Mouse (Mus musculus) kidney, postnatal 0 days (tissue): ENCODE results near the gene Cntn2. TPM values are rescaled to one million over a fixed set of nuclear protein-coding genes. Genes with fewer than 3 reads are reported as not detected.

Experiments
- ATAC-seq: fragments of 200-750 bp; cut with Nextera tagmentation; replicated peaks from 2 replicates; pipeline ENCODE4 v1.8.0; 2017; ENCODE audit warnings: low read depth, moderate number of reproducible peaks, moderate TSS enrichment, moderate library complexity; ENCODE audit not compliant: low FRiP score
- DNase-seq: peaks from one replicate; pipeline ENCODE4 v3.0.0-alpha.2; 2016; ENCODE audit warnings: low spot score
- H3K27ac ChIP-seq: fragments of 300-500 bp; sonication (generic); 2 replicates; pipeline ENCODE4 v1.5.1; 2014; ENCODE audit warnings: mild to moderate bottlenecking
- H3K27me3 ChIP-seq: fragments of 300-500 bp; sonication (generic); 2 replicates; pipeline ENCODE4 v1.6.1; 2014; ENCODE audit warnings: low read length, mixed read lengths; ENCODE audit not compliant: insufficient read depth
- H3K36me3 ChIP-seq: fragments of 300-500 bp; sonication (generic); 2 replicates; pipeline ENCODE4 v1.6.1; 2014; ENCODE audit warnings: low read length, mixed read lengths; ENCODE audit not compliant: insufficient read depth
- H3K4me1 ChIP-seq: fragments of 300-500 bp; sonication (generic); replicated peaks from 2 replicates; pipeline ENCODE4 v1.6.1; 2014; ENCODE audit warnings: antibody characterized with exemption, low read length, mixed read lengths; ENCODE audit not compliant: insufficient read depth
- H3K4me2 ChIP-seq: fragments of 300-500 bp; sonication (generic); 2 replicates; pipeline ENCODE4 v1.6.1; 2014; ENCODE audit warnings: mild to moderate bottlenecking, low read length, moderate library complexity, mixed read lengths
- H3K4me3 ChIP-seq: fragments of 300-500 bp; sonication (generic); replicated peaks from 2 replicates; pipeline ENCODE4 v1.5.1; 2014; ENCODE audit warnings: low read depth, low read length
- H3K9ac ChIP-seq: fragments of 300-500 bp; sonication (generic); 2 replicates; pipeline ENCODE4 v1.6.1; 2014; ENCODE audit warnings: low read depth, low read length
- H3K9me3 ChIP-seq: fragments of 300-500 bp; sonication (generic); replicated peaks from 2 replicates; pipeline ENCODE4 v1.6.1; 2016; ENCODE audit warnings: low read length, inconsistent platforms, mixed read lengths
- CTCF ChIP-seq: IDR thresholded peaks from 2 replicates; pipeline ENCODE4 v1.5.1; 2016; ENCODE audit warnings: antibody characterized with exemption, low read depth, mild to moderate bottlenecking, moderate library complexity
- WGBS: fragments of 180-500 bp; shearing (Covaris S2); extraction: QIAGEN DNeasy Blood & Tissue Kit; methylation state at CpG from one replicate; pipeline ENCODE4 v1.1.7; 2014; 5-methylcytosine and 5-hydroxymethylcytosine counted together
- polyA plus RNA-seq: library from polyadenylated mRNA; unstranded; fragments of >200 nt; fragmentation: Nextera tagmentation; extraction: Ambion mirVana; gene quantifications from 2 replicates; pipeline ENCODE4 v1.2.1, GENCODE M21; 2015

Gene Cntn2
- polyA plus RNA-seq, 1 experiment from 2014 or later, result 0.13 TPM

- no peaks in the 10 kb centered on the region for H3K27me3 ChIP-seq
- peaks cover 3% of the 10 kb centered on the region; the same call in 1 of the 2 replicates for H3K4me1 ChIP-seq
- no peak for TF ChIP-seq CTCF
- H3K27ac ChIP-seq, result no peak overlapping the region
- no peak overlapping the region for H3K4me2 ChIP-seq
- WGBS, result 67% methylated on average over 14 of the region's 14 CpGs
- no peaks in the 10 kb centered on the region for H3K36me3 ChIP-seq
- 0 out of 2 replicates have a peak, but pooled peaks have one; percentile 4 for ATAC-seq
- no peak for DNase-seq
- no peaks in the 10 kb centered on the region for H3K9me3 ChIP-seq
- no peak overlapping the region for H3K9ac ChIP-seq
- no peak overlapping the region for H3K4me3 ChIP-seq
Measured at GRCm38 (mm10) chr1:132581845-132582839, 39.1 kb upstream of the Cntn2 start.

GRCm38 (mm10) chr1:132580063-132580462 lies 37.0 kb upstream of the Cntn2 start:
- Histone ChIP-seq H3K4me3 (no peak overlapping the region), H3K9me3 (no peaks in the 10 kb centered on the region), H3K36me3 (no peaks in the 10 kb centered on the region), H3K27me3 (no peaks in the 10 kb centered on the region), H3K4me2 (no peak overlapping the region), H3K27ac (no peak overlapping the region), H3K9ac (no peak overlapping the region), H3K4me1 (no peaks in the 10 kb centered on the region)
- TF ChIP-seq CTCF, result no peak
- DNase-seq (no peak), ATAC-seq (no peak)
- WGBS, result 90% methylated on average over 7 of the region's 7 CpGs

GRCm38 (mm10) chr1:132576845-132577244 lies 33.8 kb upstream of the Cntn2 start:
- Histone ChIP-seq H3K27me3 (no peaks in the 10 kb centered on the region), H3K4me2 (no peak overlapping the region), H3K36me3 (no peaks in the 10 kb centered on the region), H3K4me1 (no peaks in the 10 kb centered on the region), H3K27ac (no peak overlapping the region), H3K9ac (no peak overlapping the region), H3K9me3 (no peaks in the 10 kb centered on the region), H3K4me3 (no peak overlapping the region)
- TF ChIP-seq CTCF, result no peak
- WGBS, result 95% methylated on average over 8 of the region's 8 CpGs
- DNase-seq (no peak), ATAC-seq (no peak)

- Histone ChIP-seq H3K4me2 (no peak overlapping the region), H3K4me1 (no peaks in the 10 kb centered on the region), H3K27ac (no peak overlapping the region), H3K27me3 (no peaks in the 10 kb centered on the region), H3K36me3 (no peaks in the 10 kb centered on the region), H3K9me3 (no peaks in the 10 kb centered on the region), H3K4me3 (no peak overlapping the region), H3K9ac (no peak overlapping the region)
- DNase-seq (no peak), ATAC-seq (no peak)
- TF ChIP-seq CTCF, result no peak
- WGBS, result 94% methylated on average over 7 of the region's 7 CpGs
Measured at GRCm38 (mm10) chr1:132572851-132573250, 29.8 kb upstream of the Cntn2 start.

- ATAC-seq (no peak), DNase-seq (no peak)
- no peak overlapping the region for H3K4me2 ChIP-seq
- no peak overlapping the region for H3K27ac ChIP-seq
- no peaks in the 10 kb centered on the region for H3K9me3 ChIP-seq
- no peaks in the 10 kb centered on the region for H3K4me1 ChIP-seq
- TF ChIP-seq CTCF, result no peak
- H3K4me3 ChIP-seq, result no peak overlapping the region
- H3K36me3 ChIP-seq, result no peaks in the 10 kb centered on the region
- H3K9ac ChIP-seq, result no peak overlapping the region
- H3K27me3 ChIP-seq, result no peaks in the 10 kb centered on the region
- 100% methylated on average over 1 of the region's 1 CpGs for WGBS
Measured at GRCm38 (mm10) chr1:132571613-132572012, 28.6 kb upstream of the Cntn2 start.

GRCm38 (mm10) chr1:132570906-132571305 lies 27.9 kb upstream of the Cntn2 start:
- no peaks in the 10 kb centered on the region for H3K9me3 ChIP-seq
- 80% methylated on average over 8 of the region's 8 CpGs for WGBS
- DNase-seq, result no peak
- H3K27me3 ChIP-seq, result no peaks in the 10 kb centered on the region
- no peak overlapping the region for H3K4me3 ChIP-seq
- H3K4me2 ChIP-seq, result no peak overlapping the region
- ATAC-seq, result no peak
- H3K27ac ChIP-seq, result no peak overlapping the region
- H3K4me1 ChIP-seq, result no peaks in the 10 kb centered on the region
- H3K9ac ChIP-seq, result no peak overlapping the region
- no peaks in the 10 kb centered on the region for H3K36me3 ChIP-seq
- TF ChIP-seq CTCF, result no peak
